Mouse (Mus musculus) G1E (cell line): ENCODE measurements around the gene Capn5.

Experiments
- CTCF ChIP-seq: IDR thresholded peaks from 2 replicates; pipeline ENCODE4 v1.5.1; 2012; ENCODE audit warnings: low read depth, low read length, inconsistent platforms, mixed read lengths
- TAL1 ChIP-seq: conservative IDR thresholded peaks from 2 replicates; pipeline ENCODE4 v1.6.1; 2012; ENCODE audit warnings: low read depth, low read length, inconsistent platforms, mixed read lengths

DNA sequence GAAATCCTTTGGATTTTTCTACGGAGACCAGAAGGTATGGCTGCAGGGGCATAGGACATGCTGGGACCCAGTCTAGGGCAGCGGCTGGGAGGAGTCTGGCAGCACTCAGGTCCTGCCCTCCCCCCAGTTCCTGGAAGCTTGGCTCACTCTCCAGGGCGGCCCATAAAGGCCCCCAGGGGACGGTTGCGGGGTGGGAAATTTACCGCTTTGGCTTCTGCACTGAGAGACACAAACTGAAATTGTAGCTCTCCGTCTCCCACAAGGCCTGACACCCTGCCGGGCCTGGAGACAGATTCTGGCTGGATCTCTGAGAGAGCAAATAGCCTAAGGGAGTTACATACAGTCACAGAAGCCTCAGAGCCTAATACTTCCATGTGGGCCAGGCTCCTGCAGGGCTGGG lies 25.7 kb downstream of the Capn5 start:
- TF ChIP-seq CTCF = no peak
- no peak for TF ChIP-seq TAL1
